Mouse (Mus musculus) kidney, adult 2 months (tissue): ENCODE data around the gene Cabp4. TPM values are rescaled to one million over a fixed set of nuclear protein-coding genes. Genes with fewer than 3 reads are reported as not detected.

Source experiments
- DNase-seq: peaks from one replicate; pipeline ENCODE4 v3.0.0; 2021
- H3K27ac ChIP-seq: fragments of 200-500 bp; 2 replicates; pipeline ENCODE4 v1.5.1; 2012; ENCODE audit warnings: low read depth, low read length, control low read depth, inconsistent platforms; ENCODE audit not compliant: insufficient read depth
- H3K27me3 ChIP-seq: fragments of 200-500 bp; replicated peaks from 2 replicates; pipeline ENCODE4 v1.6.1; 2012; ENCODE audit warnings: mild to moderate bottlenecking, moderate library complexity, low read length, inconsistent platforms; ENCODE audit not compliant: control insufficient read depth, insufficient read depth
- H3K36me3 ChIP-seq: fragments of 200-500 bp; 2 replicates; pipeline ENCODE4 v1.6.1; 2012; ENCODE audit warnings: mild to moderate bottlenecking, moderate library complexity, low read length, inconsistent platforms; ENCODE audit not compliant: control insufficient read depth, insufficient read depth
- H3K4me1 ChIP-seq: fragments of 200-500 bp; 2 replicates; pipeline ENCODE4 v1.6.1; 2011; ENCODE audit warnings: low read length; ENCODE audit not compliant: control insufficient read depth, insufficient read depth
- H3K4me3 ChIP-seq: fragments of 200-500 bp; 2 replicates; pipeline ENCODE4 v1.5.1; 2011; ENCODE audit warnings: mild to moderate bottlenecking, low read depth, low read length, control low read depth; ENCODE audit not compliant: insufficient read depth
- CTCF ChIP-seq: fragments of 200-500 bp; conservative IDR thresholded peaks from 2 replicates; pipeline ENCODE4 v1.5.1; 2011; ENCODE audit warnings: low read depth, mild to moderate bottlenecking, control low read depth, low read length, moderate library complexity, mixed read lengths; ENCODE audit not compliant: insufficient read depth, insufficient read length
- POLR2A ChIP-seq: fragments of 200-500 bp; IDR thresholded peaks from one replicate; pipeline ENCODE4 v1.6.1; 2011; ENCODE audit warnings: low read depth, low read length, control low read depth
- WGBS: fragments of 180-500 bp; shearing (Covaris S2); methylation state at CpG from one replicate; pipeline ENCODE4 v1.1.7; 2018; 5-methylcytosine and 5-hydroxymethylcytosine counted together
- polyA plus RNA-seq: library from polyadenylated mRNA; depleted of rRNA; stranded (reverse); fragments of >200 nt; gene quantifications from 2 replicates; pipeline ENCODE4 v1.2.3, GENCODE M21; 2012

Gene Cabp4
- polyA plus RNA-seq, 1 experiment, result 0.20 TPM

GRCm38 (mm10) chr19:4114551-4114950 is 29.3 kb downstream of the Cabp4 start:
- Histone ChIP-seq H3K27ac (no peak overlapping the region), H3K4me3 (no peak overlapping the region), H3K27me3 (no peaks in the 10 kb centered on the region), H3K4me1 (peaks cover 19% of the 10 kb centered on the region), H3K36me3 (no peaks in the 10 kb centered on the region)
- DNase-seq, result no peak
- WGBS, result 82% methylated on average over 10 of the region's 10 CpGs
- no peak for TF ChIP-seq CTCF
- TF ChIP-seq POLR2A, result no peak

- WGBS, result 9% methylated on average over 5 of the region's 5 CpGs
- Histone ChIP-seq H3K27ac (peak overlapping the region; percentile 65), H3K27me3 (no peaks in the 10 kb centered on the region), H3K4me1 (peaks cover 19% of the 10 kb centered on the region), H3K36me3 (no peaks in the 10 kb centered on the region), H3K4me3 (no peak overlapping the region)
- peak; percentile 66 for DNase-seq
- TF ChIP-seq POLR2A (no peak), CTCF (no peak)
These were observed 30.0 kb downstream of the Cabp4 start for GRCm38 (mm10) chr19:4113806-4114230.

- H3K4me1 ChIP-seq, result peaks cover 19% of the 10 kb centered on the region
- DNase-seq, result peak; percentile 92
- TF ChIP-seq CTCF (no peak), POLR2A (no peak)
- 14% methylated on average over 13 of the region's 13 CpGs for WGBS
- H3K4me3 ChIP-seq, result no peak overlapping the region
- no peaks in the 10 kb centered on the region for H3K27me3 ChIP-seq
- H3K36me3 ChIP-seq, result no peaks in the 10 kb centered on the region
- peak overlapping the region; percentile 65 for H3K27ac ChIP-seq
These were observed 30.5 kb downstream of the Cabp4 start for GRCm38 (mm10) chr19:4113186-4113805.

GRCm38 (mm10) chr19:4112063-4112960 is 31.5 kb downstream of the Cabp4 start:
- Histone ChIP-seq H3K4me1 (peaks cover 19% of the 10 kb centered on the region), H3K4me3 (no peak overlapping the region), H3K27me3 (no peaks in the 10 kb centered on the region), H3K36me3 (no peaks in the 10 kb centered on the region), H3K27ac (peak overlapping the region; percentile 65; the same call in 1 of the 2 replicates)
- no peak for DNase-seq
- no peak for TF ChIP-seq CTCF
- no peak for TF ChIP-seq POLR2A
- 95% methylated on average over 26 of the region's 26 CpGs for WGBS

GRCm38 (mm10) chr19:4108535-4108934 is 35.3 kb downstream of the Cabp4 start:
- WGBS, result 91% methylated on average over 9 of the region's 9 CpGs
- TF ChIP-seq POLR2A, result no peak
- H3K4me3 ChIP-seq, result no peak overlapping the region
- no peaks in the 10 kb centered on the region for H3K27me3 ChIP-seq
- no peak overlapping the region for H3K27ac ChIP-seq
- DNase-seq, result no peak
- H3K4me1 ChIP-seq, result peaks cover 11% of the 10 kb centered on the region
- H3K36me3 ChIP-seq, result no peaks in the 10 kb centered on the region

- Histone ChIP-seq H3K27ac (no peak overlapping the region), H3K27me3 (no peaks in the 10 kb centered on the region), H3K36me3 (no peaks in the 10 kb centered on the region), H3K4me3 (no peak overlapping the region), H3K4me1 (no peaks in the 10 kb centered on the region)
- peak; percentile 52 for DNase-seq
- 74% methylated on average over 14 of the region's 14 CpGs for WGBS
- no peak for TF ChIP-seq CTCF
- TF ChIP-seq POLR2A, result no peak
These were observed 37.2 kb downstream of the Cabp4 start for GRCm38 (mm10) chr19:4106654-4107053.

GRCm38 (mm10) chr19:4104675-4105194 is 39.1 kb downstream of the Cabp4 start:
- 85% methylated on average over 16 of the region's 16 CpGs for WGBS
- H3K36me3 ChIP-seq, result no peaks in the 10 kb centered on the region
- TF ChIP-seq POLR2A (no peak), CTCF (no peak)
- no peak overlapping the region for H3K4me3 ChIP-seq
- no peaks in the 10 kb centered on the region for H3K27me3 ChIP-seq
- H3K27ac ChIP-seq, result no peak overlapping the region
- H3K4me1 ChIP-seq, result no peaks in the 10 kb centered on the region
- no peak for DNase-seq
